Mouse (Mus musculus): ENCODE measurements around the gene Il27ra. TPM values are rescaled to one million over a fixed set of nuclear protein-coding genes. Genes with fewer than 3 reads are reported as not detected.

Il27ra gene
- polyA plus RNA-seq, 1 experiment from 2014 or later = 1.7 TPM

GRCm38 (mm10) chr8:84072321-84072720, 29.9 kb upstream of the Il27ra start:
- H3K27ac ChIP-seq = no peak overlapping the region
- no peak overlapping the region for H3K4me2 ChIP-seq
- H3K36me3 ChIP-seq = peaks cover 3% of the 10 kb centered on the region; the same call in 1 of the 2 replicates
- H3K9ac ChIP-seq = no peak overlapping the region
- H3K9me3 ChIP-seq = no peaks in the 10 kb centered on the region
- H3K4me3 ChIP-seq (replicated peaks) = no peak overlapping the region
- peaks cover 48% of the 10 kb centered on the region for H3K4me1 ChIP-seq
- 88% methylated on average over 10 of the region's 10 CpGs for WGBS
- no peaks in the 10 kb centered on the region for H3K27me3 ChIP-seq (replicated peaks)
- ATAC-seq (ENCODE audit: insufficient read depth, low FRiP score, low read depth) = no peak

GRCm38 (mm10) chr8:84071921-84072320, 29.5 kb upstream of the Il27ra start:
- H3K27ac ChIP-seq = peak overlapping the region; percentile 11; the same call in 1 of the 2 replicates
- H3K4me3 ChIP-seq (replicated peaks) = no peak overlapping the region
- H3K9me3 ChIP-seq = no peaks in the 10 kb centered on the region
- H3K4me1 ChIP-seq = peaks cover 48% of the 10 kb centered on the region
- no peak overlapping the region for H3K4me2 ChIP-seq
- ATAC-seq (ENCODE audit: insufficient read depth, low FRiP score, low read depth) = no peak
- peaks cover 3% of the 10 kb centered on the region; the same call in 1 of the 2 replicates for H3K36me3 ChIP-seq
- H3K27me3 ChIP-seq (replicated peaks) = no peaks in the 10 kb centered on the region
- 79% methylated on average over 3 of the region's 3 CpGs for WGBS
- no peak overlapping the region for H3K9ac ChIP-seq

GRCm38 (mm10) chr8:84070667-84071066, 28.3 kb upstream of the Il27ra start:
- H3K4me2 ChIP-seq = no peak overlapping the region
- ATAC-seq (ENCODE audit: insufficient read depth, low FRiP score, low read depth) = no peak
- H3K27me3 ChIP-seq (replicated peaks) = no peaks in the 10 kb centered on the region
- no peak overlapping the region for H3K9ac ChIP-seq
- 79% methylated on average over 2 of the region's 2 CpGs for WGBS
- H3K36me3 ChIP-seq = peaks cover 3% of the 10 kb centered on the region; the same call in 1 of the 2 replicates
- H3K9me3 ChIP-seq = no peaks in the 10 kb centered on the region
- peaks cover 48% of the 10 kb centered on the region for H3K4me1 ChIP-seq
- H3K4me3 ChIP-seq (replicated peaks) = no peak overlapping the region
- H3K27ac ChIP-seq = no peak overlapping the region

- Histone ChIP-seq H3K36me3 (peaks cover 3% of the 10 kb centered on the region; the same call in 1 of the 2 replicates), H3K4me3 (replicated peaks) (no peak overlapping the region), H3K9me3 (no peaks in the 10 kb centered on the region), H3K4me1 (peaks cover 48% of the 10 kb centered on the region), H3K27ac (no peak overlapping the region), H3K27me3 (replicated peaks) (no peaks in the 10 kb centered on the region), H3K4me2 (no peak overlapping the region), H3K9ac (no peak overlapping the region)
- no peak for ATAC-seq (ENCODE audit: insufficient read depth, low FRiP score, low read depth)
- WGBS = 76% methylated on average over 5 of the region's 5 CpGs
Observed at GRCm38 (mm10) chr8:84070241-84070640, 27.9 kb upstream of the Il27ra start.

- ATAC-seq (ENCODE audit: insufficient read depth, low FRiP score, low read depth) = no peak
- Histone ChIP-seq H3K4me1 (peaks cover 48% of the 10 kb centered on the region), H3K27me3 (replicated peaks) (no peaks in the 10 kb centered on the region), H3K9ac (no peak overlapping the region), H3K4me2 (no peak overlapping the region), H3K9me3 (no peaks in the 10 kb centered on the region), H3K36me3 (no peaks in the 10 kb centered on the region), H3K27ac (no peak overlapping the region), H3K4me3 (replicated peaks) (no peak overlapping the region)
- WGBS = 57% methylated on average over 2 of the region's 2 CpGs
Observed at GRCm38 (mm10) chr8:84069750-84070149, 27.4 kb upstream of the Il27ra start.

- Histone ChIP-seq H3K4me1 (peaks cover 48% of the 10 kb centered on the region), H3K4me2 (no peak overlapping the region), H3K9ac (no peak overlapping the region), H3K9me3 (no peaks in the 10 kb centered on the region), H3K27me3 (replicated peaks) (no peaks in the 10 kb centered on the region), H3K27ac (no peak overlapping the region), H3K4me3 (replicated peaks) (no peak overlapping the region), H3K36me3 (no peaks in the 10 kb centered on the region)
- ATAC-seq (ENCODE audit: insufficient read depth, low FRiP score, low read depth) = no peak
- 27% methylated on average over 1 of the region's 1 CpGs for WGBS
Observed at GRCm38 (mm10) chr8:84069169-84069568, 26.8 kb upstream of the Il27ra start.

GRCm38 (mm10) chr8:84068316-84069035, 26.1 kb upstream of the Il27ra start:
- Histone ChIP-seq H3K4me2 (peak overlapping the region; percentile 53; the same call in 1 of the 2 replicates), H3K4me1 (peaks cover 48% of the 10 kb centered on the region), H3K36me3 (no peaks in the 10 kb centered on the region), H3K27ac (no peak overlapping the region), H3K9me3 (no peaks in the 10 kb centered on the region), H3K27me3 (replicated peaks) (no peaks in the 10 kb centered on the region), H3K4me3 (replicated peaks) (no peak overlapping the region), H3K9ac (no peak overlapping the region)
- no peak for ATAC-seq (ENCODE audit: insufficient read depth, low FRiP score, low read depth)
- 47% methylated on average over 12 of the region's 12 CpGs for WGBS

GRCm38 (mm10) chr8:84067911-84068310, 25.5 kb upstream of the Il27ra start:
- Histone ChIP-seq H3K36me3 (no peaks in the 10 kb centered on the region), H3K4me3 (replicated peaks) (peak overlapping the region; percentile 89), H3K9ac (no peak overlapping the region), H3K9me3 (no peaks in the 10 kb centered on the region), H3K4me1 (peaks cover 42% of the 10 kb centered on the region), H3K27ac (0 out of 2 replicates have a peak overlapping the region, but pooled peaks have one; percentile 0), H3K4me2 (peak overlapping the region; percentile 53), H3K27me3 (replicated peaks) (no peaks in the 10 kb centered on the region)
- no peak for ATAC-seq (ENCODE audit: insufficient read depth, low FRiP score, low read depth)
- 78% methylated on average over 7 of the region's 7 CpGs for WGBS

GRCm38 (mm10) chr8:84067047-84067573, 24.7 kb upstream of the Il27ra start:
- peak overlapping the region; percentile 89 for H3K4me3 ChIP-seq (replicated peaks)

GRCm38 (mm10) chr8:84066291-84066930, 24.0 kb upstream of the Il27ra start, which contains the start of gene Rfx1:
Rfx1 (plus strand) TSS chr8:84066834.
- ATAC-seq (ENCODE audit: insufficient read depth, low FRiP score, low read depth) = peak; percentile 97
- Histone ChIP-seq H3K4me1 (peaks cover 29% of the 10 kb centered on the region), H3K36me3 (no peaks in the 10 kb centered on the region), H3K4me2 (peak within 1 kb of the TSS; percentile 83), H3K27me3 (replicated peaks) (no peaks in the 10 kb centered on the region), H3K9ac (peak within 1 kb of the TSS; percentile 76), H3K4me3 (replicated peaks) (peak within 1 kb of the TSS; percentile 89), H3K9me3 (no peaks in the 10 kb centered on the region), H3K27ac (peak within 1 kb of the TSS; percentile 98)
- WGBS = under 1% methylated on average over 51 of the region's 51 CpGs

More at GRCm38 (mm10) chr8:84067047-84067573, 24.7 kb upstream of the Il27ra start:
- Histone ChIP-seq H3K36me3 (no peaks in the 10 kb centered on the region), H3K9me3 (no peaks in the 10 kb centered on the region), H3K27ac (peak overlapping the region; percentile 98), H3K9ac (peak overlapping the region; percentile 76), H3K4me1 (peaks cover 35% of the 10 kb centered on the region), H3K27me3 (replicated peaks) (no peaks in the 10 kb centered on the region), H3K4me2 (peak overlapping the region; percentile 53)
- WGBS = under 1% methylated on average over 49 of the region's 58 CpGs
- ATAC-seq (ENCODE audit: insufficient read depth, low FRiP score, low read depth) = peak; percentile 57

GRCm38 (mm10) chr8:84065457-84066072, 23.2 kb upstream of the Il27ra start:
- Histone ChIP-seq H3K36me3 (no peaks in the 10 kb centered on the region), H3K4me3 (replicated peaks) (peak overlapping the region; percentile 89), H3K4me1 (peaks cover 27% of the 10 kb centered on the region), H3K9ac (peak overlapping the region; percentile 37; the same call in 1 of the 2 replicates), H3K4me2 (peak overlapping the region; percentile 83), H3K27ac (peak overlapping the region; percentile 89), H3K27me3 (replicated peaks) (no peaks in the 10 kb centered on the region), H3K9me3 (no peaks in the 10 kb centered on the region)
- ATAC-seq (ENCODE audit: insufficient read depth, low FRiP score, low read depth) = no peak
- 18% methylated on average over 5 of the region's 5 CpGs for whole genome bisulfite sequencing

Data from stomach, embryonic 15.5 days (tissue).